Mouse (Mus musculus) ES-E14 (cell line): Measurements from ENCODE around the gene Smagp. TPM values are rescaled to one million over a fixed set of nuclear protein-coding genes. Genes with fewer than 3 reads are reported as not detected.

Source experiments
- DNase-seq: peaks from one replicate; pipeline ENCODE4 v3.0.0-alpha.2; 2013; ENCODE audit warnings: low read depth, low spot score
- H3K27ac ChIP-seq: 2 replicates; pipeline ENCODE4 v1.5.1; 2012; ENCODE audit warnings: low read depth, mild to moderate bottlenecking, low read length, moderate library complexity, mixed read lengths; ENCODE audit not compliant: poor library complexity, insufficient read depth, severe bottlenecking
- H3K36me3 ChIP-seq: 2 replicates; pipeline ENCODE4 v1.6.1; 2012; ENCODE audit warnings: mild to moderate bottlenecking, low read length, moderate library complexity, mixed read lengths; ENCODE audit not compliant: control insufficient read depth, poor library complexity, insufficient read depth, severe bottlenecking
- H3K4me1 ChIP-seq, 2 experiments: fragments of 150-350 bp in 1 of 2; sonication (generic) in 1 of 2; 2 replicates each; pipeline ENCODE4 v1.6.1; 2012; ENCODE audit warnings: low read length in 2 of 2, mild to moderate bottlenecking in 1 of 2, mixed read lengths in 1 of 2; ENCODE audit not compliant: control insufficient read depth in 2 of 2, insufficient read depth in 2 of 2, poor library complexity in 1 of 2
- H3K4me3 ChIP-seq, 2 experiments: fragments of 150-350 bp in 1 of 2; sonication (generic) in 1 of 2; 2 replicates each; pipeline ENCODE4 v1.5.1; 2012; ENCODE audit warnings: low read length in 2 of 2, low read depth in 1 of 2, mild to moderate bottlenecking in 1 of 2, mixed read lengths in 1 of 2; ENCODE audit not compliant: insufficient read depth in 1 of 2, poor library complexity in 1 of 2, severe bottlenecking in 1 of 2
- H3K9ac ChIP-seq: 2 replicates; pipeline ENCODE4 v1.6.1; 2012; ENCODE audit warnings: low read depth, mild to moderate bottlenecking, low read length, mixed read lengths; ENCODE audit not compliant: poor library complexity, insufficient read depth, severe bottlenecking
- H3K9me3 ChIP-seq: fragments of 150-350 bp; sonication (generic); 2 replicates; pipeline ENCODE4 v1.6.1; 2012; ENCODE audit warnings: low read depth, mild to moderate bottlenecking, low read length; ENCODE audit not compliant: control insufficient read depth, insufficient read depth
- CHD2 ChIP-seq: IDR thresholded peaks from 2 replicates; pipeline ENCODE4 v1.6.1; 2014; ENCODE audit warnings: mild to moderate bottlenecking, low read depth, low read length, inconsistent platforms
- HCFC1 ChIP-seq: IDR thresholded peaks from 2 replicates; pipeline ENCODE4 v1.6.1; 2012; ENCODE audit warnings: low read length, inconsistent platforms, borderline replicate concordance; ENCODE audit not compliant: insufficient read depth
- MAFK ChIP-seq: IDR thresholded peaks from 2 replicates; pipeline ENCODE4 v1.6.1; 2014; ENCODE audit warnings: mild to moderate bottlenecking, low read depth, low read length, inconsistent platforms; ENCODE audit not compliant: insufficient read depth
- ZC3H11A ChIP-seq: IDR thresholded peaks from 2 replicates; pipeline ENCODE4 v1.6.1; 2012; ENCODE audit warnings: low read depth, mild to moderate bottlenecking, inconsistent platforms, low read length, borderline replicate concordance
- ZNF384 ChIP-seq: IDR thresholded peaks from 2 replicates; pipeline ENCODE4 v1.6.1; 2012; ENCODE audit warnings: low read depth, low read length, inconsistent platforms
- in situ Hi-C, 2 experiments: fragments of 600-800 bp; cut with MboI; formaldehyde crosslinking; loops; one replicate each; pipeline ENCODE4 v1.15.1; 2025; ENCODE audit warnings: low sequenced_read_pairs in 2 of 2, inconsistent platforms in 1 of 2; ENCODE audit not compliant: unreplicated experiment in 2 of 2
- total RNA-seq: library from RNA; depleted of rRNA; stranded (reverse); fragments of 300-350 nt; gene quantifications from 2 replicates; pipeline ENCODE4 v1.2.3, GENCODE M21; 2012

The Smagp gene
- total RNA-seq, 1 experiment, result 20.0 TPM

DNA sequence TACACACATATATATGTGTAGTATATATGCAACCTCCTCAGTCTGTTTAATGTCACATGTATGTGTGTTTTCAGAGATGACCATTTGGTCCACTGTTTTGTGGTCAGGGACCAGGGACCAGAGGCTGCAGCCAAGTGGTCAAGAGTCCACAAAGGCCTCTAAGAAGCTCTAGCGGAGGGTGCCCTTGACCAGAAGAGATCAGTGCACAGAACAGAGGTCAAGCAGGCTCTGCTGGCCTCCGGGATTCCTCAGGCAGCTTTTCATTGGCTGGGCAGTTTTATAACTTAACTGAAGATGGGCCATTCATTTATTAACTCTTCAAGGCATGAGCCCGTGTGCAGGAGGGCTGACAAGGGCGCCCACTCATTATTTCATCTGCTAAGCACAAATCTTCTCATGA, 49.6 kb downstream of the Smagp start:
- H3K9ac ChIP-seq, result no peak overlapping the region
- no peaks in the 10 kb centered on the region for H3K4me1 ChIP-seq
- H3K4me3 ChIP-seq, result no peak overlapping the region
- no peak overlapping the region for H3K27ac ChIP-seq
- no peaks in the 10 kb centered on the region for H3K36me3 ChIP-seq
- no peaks in the 10 kb centered on the region for H3K9me3 ChIP-seq
- no peak for DNase-seq
- TF ChIP-seq ZC3H11A (no peak), ZNF384 (no peak), MAFK (no peak), HCFC1 (no peak), CHD2 (no peak)
- in situ Hi-C loops, result no loop called here

DNA sequence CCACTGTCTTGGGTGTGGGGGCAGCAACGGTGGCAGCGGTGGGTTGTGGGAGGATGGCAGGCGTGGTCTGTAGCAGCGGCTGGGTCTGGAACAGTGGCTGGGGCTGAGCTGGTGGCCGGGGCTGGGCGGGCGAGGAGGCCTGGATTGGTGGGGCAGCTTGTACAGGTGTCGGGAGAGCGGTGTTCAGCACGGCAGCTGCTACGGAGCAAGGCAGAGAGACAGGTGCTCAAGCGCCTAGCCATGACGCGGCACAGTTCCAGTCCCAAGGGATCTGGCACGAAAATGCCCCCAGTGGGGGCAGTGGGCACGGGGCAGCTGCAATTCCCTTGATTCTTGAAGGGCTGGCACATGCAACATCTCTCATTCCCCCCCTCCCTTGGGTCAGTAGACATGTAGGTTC, 50.8 kb downstream of the Smagp start:
- H3K9ac ChIP-seq, result no peak overlapping the region
- H3K9me3 ChIP-seq, result no peaks in the 10 kb centered on the region
- H3K4me1 ChIP-seq, result no peaks in the 10 kb centered on the region
- H3K27ac ChIP-seq, result no peak overlapping the region
- H3K36me3 ChIP-seq, result no peaks in the 10 kb centered on the region
- H3K4me3 ChIP-seq, result no peak overlapping the region
- no peak for DNase-seq
- TF ChIP-seq CHD2, result no peak
- in situ Hi-C loops, result no loop called here

DNA sequence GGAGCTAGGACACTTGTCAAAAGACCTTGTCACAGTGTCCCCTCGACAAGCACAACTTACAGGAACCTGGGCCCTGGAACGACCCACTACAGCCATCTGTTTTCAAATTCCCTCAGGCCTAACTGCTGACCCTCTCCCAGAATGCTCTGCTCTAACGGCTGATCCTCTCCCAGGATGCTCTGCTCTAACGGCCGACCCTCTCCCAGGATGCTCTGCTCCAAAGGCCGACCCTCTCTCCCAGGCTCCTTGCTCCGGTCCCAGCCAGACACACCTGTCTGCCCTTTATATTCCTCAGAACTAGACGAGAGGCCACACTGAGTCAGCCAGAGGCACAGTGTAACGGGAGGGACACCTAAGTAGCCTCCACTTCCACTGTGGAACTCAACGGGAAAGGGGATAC, 56.6 kb downstream of the Smagp start:
- Histone ChIP-seq H3K9ac (peak overlapping the region; percentile 74), H3K27ac (no peak overlapping the region; the same call in 1 of the 2 replicates), H3K4me1 (peaks cover 0 to 6% of the 10 kb centered on the region in 2 experiments; a peak in 2 of 4 replicates), H3K36me3 (peaks cover 5% of the 10 kb centered on the region; the same call in 1 of the 2 replicates), H3K4me3 (peak overlapping the region; percentile 39 to 58; a peak in 3 of 4 replicates), H3K9me3 (no peaks in the 10 kb centered on the region)
- in situ Hi-C loops, result no loop called here
- TF ChIP-seq MAFK (no peak), ZC3H11A (no peak), CHD2 (no peak), ZNF384 (no peak), HCFC1 (no peak)
- DNase-seq, result no peak

DNA sequence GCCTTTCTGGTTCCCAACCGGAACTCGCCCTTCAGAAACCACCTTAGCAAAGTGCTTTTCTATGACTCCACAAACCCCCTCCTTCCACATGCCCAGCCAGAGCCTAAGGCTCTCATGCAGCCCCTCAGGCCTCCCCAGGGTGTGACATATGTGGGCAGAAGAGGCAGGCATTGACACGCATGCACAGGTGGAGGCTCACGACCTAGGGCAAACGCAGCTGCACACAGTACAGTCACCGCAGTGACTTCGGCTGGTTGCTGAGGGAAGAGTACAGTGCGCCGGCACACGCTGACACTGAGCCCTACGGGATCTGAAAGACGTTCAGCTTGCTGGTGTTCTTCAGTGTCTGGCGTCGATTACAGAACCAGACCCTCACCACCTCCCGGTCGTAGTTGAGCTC, 58.8 kb downstream of the Smagp start:
- Histone ChIP-seq H3K36me3 (peaks cover 5% of the 10 kb centered on the region; the same call in 1 of the 2 replicates), H3K4me1 (peaks cover 0 to 6% of the 10 kb centered on the region in 2 experiments; a peak in 2 of 4 replicates), H3K4me3 (peak overlapping the region in 1 of 2 experiments; percentile 12; a peak in 2 of 4 replicates), H3K27ac (peak overlapping the region; percentile 12; the same call in 1 of the 2 replicates), H3K9me3 (no peaks in the 10 kb centered on the region), H3K9ac (0 out of 2 replicates have a peak overlapping the region, but pooled peaks have one; percentile 10)
- DNase-seq, result no peak
- TF ChIP-seq HCFC1 (no peak), MAFK (no peak), ZC3H11A (no peak), ZNF384 (no peak)
- in situ Hi-C loops, result no loop called here

DNA sequence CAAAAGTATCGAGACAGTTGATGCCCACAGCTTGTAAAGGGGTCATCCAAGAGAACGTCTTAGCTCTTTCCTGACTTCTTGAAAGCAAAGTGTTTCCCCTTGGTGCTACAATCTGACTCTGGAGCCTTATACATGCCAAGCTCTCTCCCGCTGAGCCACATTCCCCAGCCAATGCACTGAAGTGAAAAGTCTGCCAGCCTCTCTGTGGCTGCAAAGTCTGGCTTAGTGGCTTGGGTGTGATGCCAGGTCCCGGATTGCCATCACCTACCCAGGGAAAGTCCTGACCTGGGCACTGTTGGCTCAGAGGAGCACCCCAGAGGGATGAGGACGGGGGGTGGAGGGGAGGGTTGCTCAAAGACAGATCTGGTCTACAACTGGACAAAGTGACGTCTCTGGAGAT, 59.9 kb downstream of the Smagp start:
- in situ Hi-C loops, result no loop called here
- Histone ChIP-seq H3K9ac (no peak overlapping the region), H3K4me3 (no peak overlapping the region), H3K36me3 (peaks cover 5% of the 10 kb centered on the region; the same call in 1 of the 2 replicates), H3K4me1 (peaks cover 0 to 6% of the 10 kb centered on the region in 2 experiments; a peak in 2 of 4 replicates), H3K27ac (no peak overlapping the region), H3K9me3 (no peaks in the 10 kb centered on the region)
- DNase-seq, result no peak
- TF ChIP-seq ZNF384 (no peak), MAFK (no peak)
